Mouse (Mus musculus) bone marrow macrophage, adult 2 months (primary cell): Measurements from ENCODE around the gene Glra4. TPM values are rescaled to one million over a fixed set of nuclear protein-coding genes. Genes with fewer than 3 reads are reported as not detected.

ENCODE experiments used
- H3K27ac ChIP-seq: 2 replicates; pipeline ENCODE4 v1.5.1; 2012; ENCODE audit warnings: low read depth, low read length; ENCODE audit not compliant: insufficient read depth
- H3K4me1 ChIP-seq: 2 replicates; pipeline ENCODE4 v1.6.1; 2012; ENCODE audit warnings: low read length; ENCODE audit not compliant: control insufficient read depth, insufficient read depth
- H3K4me3 ChIP-seq: 2 replicates; pipeline ENCODE4 v1.5.1; 2012; ENCODE audit warnings: mild to moderate bottlenecking, low read length, moderate library complexity; ENCODE audit not compliant: insufficient read depth
- CTCF ChIP-seq: IDR thresholded peaks from 2 replicates; pipeline ENCODE4 v1.5.1; 2012; ENCODE audit warnings: low read depth, mild to moderate bottlenecking, low read length, moderate library complexity
- POLR2A ChIP-seq: IDR thresholded peaks from 2 replicates; pipeline ENCODE4 v1.6.1; 2012; ENCODE audit warnings: mild to moderate bottlenecking, low read depth, low read length, borderline replicate concordance
- polyA plus RNA-seq: library from polyadenylated mRNA; stranded (reverse); fragments of >200 nt; gene quantifications from 2 replicates; pipeline ENCODE4 v1.2.4, GENCODE M21; 2012; ENCODE audit not compliant: missing spikeins, insufficient read depth, insufficient read length

Glra4 gene
- polyA plus RNA-seq, 1 experiment, result not detected

DNA sequence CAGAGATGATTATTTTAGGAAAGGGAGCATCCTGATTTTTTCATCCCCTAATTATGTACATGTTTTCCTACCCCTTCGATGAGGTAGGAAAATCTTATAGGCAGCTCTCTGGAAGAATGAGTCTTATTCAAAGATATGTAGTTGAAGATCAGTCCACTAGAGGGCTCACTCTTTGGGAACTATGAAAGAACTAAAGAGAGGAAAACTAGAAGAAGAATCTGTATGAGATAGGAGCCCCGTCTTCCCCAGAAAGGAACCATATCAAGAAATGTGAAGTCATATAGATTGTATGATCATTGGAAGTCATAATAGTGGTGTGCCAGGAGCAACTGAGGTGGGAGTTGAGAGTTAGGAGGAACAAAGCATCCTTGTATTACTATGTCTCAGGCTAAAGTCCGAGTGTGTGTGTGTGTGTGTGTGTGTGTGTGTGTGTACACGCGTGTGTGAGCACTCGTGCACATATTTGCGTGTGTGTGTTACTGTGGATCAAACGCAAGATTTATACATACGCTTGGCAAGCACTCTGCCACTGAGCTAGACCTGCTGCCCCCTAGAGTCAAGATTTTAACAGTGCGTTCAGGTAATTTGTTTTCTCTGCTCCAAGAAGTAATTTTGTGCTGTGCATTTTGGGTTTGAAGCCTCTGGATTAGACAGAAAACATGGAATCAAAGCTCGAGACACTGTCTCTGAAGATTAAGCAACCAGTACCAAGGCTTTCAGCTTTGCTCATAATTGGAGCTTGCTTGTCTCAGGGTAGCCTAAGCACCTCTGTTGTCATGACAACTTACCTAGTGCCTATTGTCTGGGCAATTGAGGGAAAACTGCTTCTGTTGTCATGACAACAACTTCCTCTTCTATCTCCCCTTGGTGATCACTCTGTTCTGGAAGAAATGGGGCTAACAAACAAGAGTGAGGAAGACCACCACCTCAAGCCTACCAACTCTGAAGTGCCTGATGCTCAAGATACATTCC is 18.6 kb downstream of the Glra4 start:
- Histone ChIP-seq H3K4me1 (no peaks in the 10 kb centered on the region), H3K4me3 (no peak overlapping the region), H3K27ac (no peak overlapping the region)
- no peak for TF ChIP-seq POLR2A
- TF ChIP-seq CTCF, result peak; percentile 38; the same call in 1 of the 2 replicates

DNA sequence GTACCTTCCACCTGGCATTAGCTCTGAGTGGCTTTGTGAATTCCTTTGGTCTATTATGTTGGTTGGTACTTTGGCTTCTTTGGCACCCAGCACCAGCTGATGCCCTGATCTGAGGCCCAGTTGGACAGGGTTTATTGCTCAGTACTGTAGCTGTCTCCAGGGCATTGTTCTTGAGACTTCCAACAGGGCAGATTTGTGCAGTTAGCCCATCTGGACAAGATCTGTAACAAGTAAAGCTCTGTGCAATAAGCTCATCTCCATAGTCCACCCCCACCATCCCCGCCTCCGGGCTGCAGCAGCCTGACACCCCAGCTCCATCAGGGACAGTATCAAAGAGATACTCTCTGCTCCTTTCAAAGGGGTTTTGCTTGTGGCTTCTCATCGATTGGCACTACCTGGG is 24.5 kb downstream of the Glra4 start:
- no peaks in the 10 kb centered on the region for H3K4me1 ChIP-seq
- H3K4me3 ChIP-seq, result no peak overlapping the region
- H3K27ac ChIP-seq, result no peak overlapping the region
- TF ChIP-seq CTCF, result no peak
- TF ChIP-seq POLR2A, result no peak

DNA sequence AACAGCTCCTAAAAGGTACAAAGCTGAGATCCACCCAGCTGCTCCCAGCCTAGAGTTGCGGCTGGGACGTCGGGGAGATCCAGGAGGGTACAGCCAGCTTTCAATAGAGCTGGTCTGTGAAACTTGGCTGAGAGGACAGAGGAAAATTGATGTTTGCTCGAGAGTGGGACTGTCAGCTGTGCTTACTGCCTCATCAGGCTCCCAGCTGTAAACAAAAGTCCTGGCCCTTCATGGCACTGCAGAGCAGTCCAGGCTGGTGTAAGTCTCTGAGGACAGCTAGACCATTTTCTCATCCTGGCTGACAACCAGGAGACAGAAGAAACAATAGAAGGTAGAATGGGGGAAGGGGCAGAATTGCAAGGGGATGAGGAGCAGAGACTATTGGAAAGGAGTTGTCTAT is 30.6 kb downstream of the Glra4 start:
- TF ChIP-seq POLR2A (no peak), CTCF (no peak)
- no peak overlapping the region for H3K27ac ChIP-seq
- no peak overlapping the region for H3K4me3 ChIP-seq
- no peaks in the 10 kb centered on the region for H3K4me1 ChIP-seq

DNA sequence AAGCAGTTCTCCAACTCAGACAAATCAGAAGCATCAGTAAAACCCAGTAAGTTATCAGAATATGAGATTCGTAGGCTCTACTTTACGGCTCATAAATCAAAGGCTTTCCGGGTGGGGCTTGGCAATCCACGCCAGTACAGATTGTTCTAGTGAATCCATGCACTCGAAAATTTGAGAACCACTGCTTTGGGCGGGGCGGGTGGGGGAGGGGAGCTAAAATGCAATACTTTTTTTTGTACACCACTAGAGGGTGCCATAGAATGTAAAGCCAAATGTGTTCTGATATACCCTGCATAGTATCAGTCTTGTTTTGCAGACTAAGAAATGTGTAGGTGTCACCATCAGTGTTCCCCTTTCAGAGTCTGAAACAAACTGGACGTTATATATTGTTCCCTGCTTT is 35.3 kb downstream of the Glra4 start:
- no peak overlapping the region for H3K4me3 ChIP-seq
- TF ChIP-seq CTCF (no peak), POLR2A (no peak)
- H3K27ac ChIP-seq, result no peak overlapping the region
- H3K4me1 ChIP-seq, result no peaks in the 10 kb centered on the region

DNA sequence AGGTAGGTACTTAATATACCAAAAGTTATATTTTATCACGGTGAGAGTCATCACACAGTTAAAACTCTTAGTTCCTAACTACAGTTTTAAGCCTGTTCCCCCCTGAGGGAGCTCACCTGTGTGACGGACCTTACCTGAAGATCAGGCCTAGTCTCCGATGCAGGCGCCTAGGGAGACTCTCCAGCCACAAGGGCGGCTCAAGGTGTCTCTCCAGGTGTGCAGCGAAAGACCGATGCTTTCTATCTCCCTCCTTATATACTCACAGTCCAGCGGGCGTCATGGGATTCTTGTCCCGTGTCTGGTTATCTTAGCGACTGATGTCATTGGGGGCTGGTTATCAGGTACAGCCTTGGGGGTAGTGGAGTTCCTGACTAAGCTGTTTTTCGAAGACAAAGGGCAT is 36.5 kb downstream of the Glra4 start, which contains the start of gene Morf4l2:
TSS of gene Morf4l2 (minus strand) at position 232 of the 400 bp plus-strand sequence.
- Histone ChIP-seq H3K4me1 (peaks cover 4% of the 10 kb centered on the region), H3K27ac (peak within 1 kb of the TSS; percentile 99), H3K4me3 (peak within 1 kb of the TSS; percentile 94)
- TF ChIP-seq CTCF (no peak), POLR2A (no peak)

DNA sequence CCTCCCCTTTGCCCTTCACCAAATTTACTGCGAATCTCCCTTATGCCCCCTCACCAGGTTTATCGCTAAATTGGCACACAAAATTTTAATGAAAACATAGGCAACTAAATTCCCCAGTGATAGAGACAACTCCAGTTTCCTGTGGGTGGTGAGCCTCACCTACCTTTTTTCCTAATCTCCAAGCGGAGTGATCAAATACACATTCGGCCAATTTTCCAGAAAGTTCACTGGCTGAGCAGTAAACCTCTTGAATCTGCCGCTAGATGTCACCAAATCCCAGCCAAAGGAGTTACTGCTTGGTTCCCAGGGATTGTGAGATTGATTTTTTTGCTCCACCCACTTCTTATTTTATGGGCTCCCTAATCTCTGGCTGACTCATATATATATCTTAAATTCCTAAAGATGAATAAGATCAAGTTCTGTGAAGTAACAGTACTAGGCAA is 37.3 kb downstream of the Glra4 start:
- no peak for TF ChIP-seq CTCF
- no peak for TF ChIP-seq POLR2A
- H3K4me3 ChIP-seq, result peak overlapping the region; percentile 94
- H3K27ac ChIP-seq, result peak overlapping the region; percentile 99
- H3K4me1 ChIP-seq, result peaks cover 5% of the 10 kb centered on the region

DNA sequence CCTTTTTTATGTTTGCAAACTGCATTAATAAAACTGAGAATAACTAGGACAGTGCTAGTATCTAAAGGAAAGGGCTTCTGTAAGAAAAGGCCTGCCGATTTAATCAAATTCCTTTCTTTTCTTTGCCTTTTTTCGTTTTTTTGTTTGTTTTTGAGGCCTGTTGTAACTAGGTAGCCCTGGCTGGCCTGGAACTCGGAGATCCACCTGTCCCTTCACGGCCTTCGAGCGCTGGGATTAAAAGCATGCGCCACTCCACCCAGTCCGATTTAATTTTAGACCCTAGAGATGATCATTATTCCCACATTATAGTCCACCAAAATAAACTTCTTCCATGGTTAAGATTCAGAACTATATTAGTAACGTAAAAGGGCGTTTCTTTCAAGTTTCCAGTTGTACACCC is 37.7 kb downstream of the Glra4 start:
- Histone ChIP-seq H3K4me3 (peak overlapping the region; percentile 94), H3K27ac (peak overlapping the region; percentile 99), H3K4me1 (peaks cover 5% of the 10 kb centered on the region)
- TF ChIP-seq CTCF (no peak), POLR2A (no peak)

DNA sequence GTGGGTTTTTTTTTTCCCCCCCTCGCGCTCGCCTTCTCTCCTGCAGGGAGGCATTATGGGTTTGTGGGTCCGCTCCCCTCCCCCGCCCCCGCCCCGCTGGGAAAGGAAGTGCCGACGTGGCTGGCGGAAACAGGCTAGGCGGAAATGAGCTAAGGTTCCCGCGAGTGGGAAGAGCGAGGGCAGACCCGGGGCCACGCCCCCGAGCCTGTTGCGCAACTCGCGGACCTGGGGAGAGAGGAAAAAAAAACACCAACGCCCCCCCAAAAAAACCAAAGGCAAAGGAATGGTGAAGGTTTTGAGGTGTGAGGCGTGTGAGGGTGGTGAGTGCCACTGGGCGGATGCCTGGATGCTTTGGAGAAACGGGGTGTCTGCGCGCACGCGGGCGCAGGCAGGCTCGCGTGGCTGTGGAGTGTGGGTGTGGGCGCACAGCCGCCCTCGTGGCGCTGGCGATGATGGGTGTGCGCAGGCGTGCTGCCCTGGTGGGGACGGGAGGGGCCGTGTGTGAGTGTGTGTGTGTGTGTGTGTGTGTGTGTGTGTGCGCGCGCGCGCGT is 38.2 kb downstream of the Glra4 start:
- Histone ChIP-seq H3K4me1 (peaks cover 5% of the 10 kb centered on the region), H3K27ac (peak overlapping the region; percentile 99), H3K4me3 (peak overlapping the region; percentile 94)
- TF ChIP-seq CTCF (no peak), POLR2A (no peak)

DNA sequence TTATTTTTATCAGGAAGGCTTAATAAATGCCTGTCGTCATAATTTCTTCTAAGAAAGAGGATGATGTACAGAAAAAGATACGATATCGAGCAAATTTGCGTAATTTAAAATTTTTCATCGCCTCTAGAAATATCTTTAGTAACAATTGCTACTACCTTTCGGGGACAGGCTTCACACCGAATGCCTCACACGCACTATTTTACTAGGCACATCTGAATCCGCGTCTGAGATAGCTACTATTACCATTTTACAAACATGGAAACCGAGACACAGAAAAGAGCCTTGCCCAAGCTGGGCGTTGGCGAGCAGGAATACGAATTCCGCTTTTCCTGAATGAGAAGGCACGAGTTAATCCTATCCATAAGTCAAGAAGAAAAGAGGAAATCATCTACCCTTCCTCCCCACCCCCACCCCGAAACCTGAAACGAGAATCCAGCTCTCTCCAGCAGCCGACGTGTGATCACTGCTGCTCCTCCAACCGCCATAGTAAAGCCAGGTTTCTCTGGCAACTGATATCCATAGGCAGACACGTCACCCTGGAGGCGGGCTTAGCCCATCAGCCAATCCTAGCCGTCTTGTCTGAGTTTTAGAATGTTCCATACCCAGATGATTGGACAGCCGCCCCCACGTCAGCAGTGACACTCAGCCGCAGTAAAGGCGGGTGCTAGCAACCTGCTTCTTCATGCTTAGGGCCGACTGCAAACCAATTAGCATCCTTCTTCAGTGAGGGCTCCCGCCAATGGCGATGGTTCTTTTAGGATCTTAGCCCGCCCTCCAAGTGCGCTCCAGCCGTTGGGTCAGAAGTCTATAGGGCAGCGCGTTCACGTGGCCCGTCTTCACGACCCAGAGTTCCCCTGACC is 38.9 kb downstream of the Glra4 start:
- no peak for TF ChIP-seq POLR2A
- no peak for TF ChIP-seq CTCF
- Histone ChIP-seq H3K4me1 (peaks cover 5% of the 10 kb centered on the region), H3K4me3 (peak overlapping the region; percentile 67), H3K27ac (peak overlapping the region; percentile 99)
